Mouse (Mus musculus) neural tube, embryonic 11.5 days (tissue): Measurements from ENCODE around the gene Rin3. TPM values are rescaled to one million over a fixed set of nuclear protein-coding genes. Genes with fewer than 3 reads are reported as not detected.
"Not testable (repeated sequence)": the region's sequence is repeated elsewhere in the genome, so short reads cannot be mapped to it uniquely, and the experiment has no call there.

Experiments
- ATAC-seq: fragments of 200-750 bp; cut with Nextera tagmentation; 2 replicates; pipeline ENCODE4 v1.8.0; 2017; ENCODE audit warnings: moderate number of reproducible peaks, mild to moderate bottlenecking, moderate TSS enrichment, moderate library complexity; ENCODE audit not compliant: insufficient read depth, low FRiP score, low TSS enrichment
- DNase-seq: peaks from one replicate; pipeline ENCODE4 v3.0.0-alpha.2; 2015; ENCODE audit warnings: low spot score
- H3K27ac ChIP-seq: fragments of 300-500 bp; sonication (generic); 2 replicates; pipeline ENCODE4 v1.5.1; 2014; ENCODE audit warnings: low read depth, mild to moderate bottlenecking, low read length
- H3K27me3 ChIP-seq: fragments of 300-500 bp; sonication (generic); 2 replicates; pipeline ENCODE4 v1.6.1; 2014; ENCODE audit warnings: mild to moderate bottlenecking, low read length, mixed read lengths; ENCODE audit not compliant: control insufficient read depth, insufficient read depth
- H3K36me3 ChIP-seq: fragments of 300-500 bp; sonication (generic); 2 replicates; pipeline ENCODE4 v1.6.1; 2014; ENCODE audit warnings: mild to moderate bottlenecking, low read length, moderate library complexity, mixed read lengths; ENCODE audit not compliant: control insufficient read depth, insufficient read depth
- H3K4me1 ChIP-seq: fragments of 300-500 bp; sonication (generic); 2 replicates; pipeline ENCODE4 v1.6.1; 2014; ENCODE audit warnings: low read length, mixed read lengths; ENCODE audit not compliant: control insufficient read depth, insufficient read depth
- H3K4me2 ChIP-seq: fragments of 300-500 bp; sonication (generic); 2 replicates; pipeline ENCODE4 v1.6.1; 2014; ENCODE audit warnings: low read depth, mild to moderate bottlenecking, moderate library complexity
- H3K4me3 ChIP-seq: fragments of 300-500 bp; sonication (generic); 2 replicates; pipeline ENCODE4 v1.5.1; 2014; ENCODE audit warnings: low read depth, low read length
- H3K9ac ChIP-seq: fragments of 300-500 bp; sonication (generic); 2 replicates; pipeline ENCODE4 v1.6.1; 2014; ENCODE audit warnings: mild to moderate bottlenecking, low read length
- H3K9me3 ChIP-seq: fragments of 300-500 bp; sonication (generic); 2 replicates; pipeline ENCODE4 v1.6.1; 2016; ENCODE audit warnings: low read length; ENCODE audit not compliant: control insufficient read depth
- WGBS: fragments of 180-500 bp; shearing (Covaris S2); extraction: QIAGEN DNeasy Blood & Tissue Kit; methylation state at CpG from one replicate; pipeline ENCODE4 v1.1.7; 2014; 5-methylcytosine and 5-hydroxymethylcytosine counted together
- polyA plus RNA-seq: library from polyadenylated mRNA; unstranded; fragments of >200 nt; fragmentation: Nextera tagmentation; extraction: Ambion mirVana; gene quantifications from 2 replicates; pipeline ENCODE4 v1.2.1, GENCODE M21; 2014

The Rin3 gene
- polyA plus RNA-seq, 1 experiment from 2014 or later: 5.0 TPM

DNA sequence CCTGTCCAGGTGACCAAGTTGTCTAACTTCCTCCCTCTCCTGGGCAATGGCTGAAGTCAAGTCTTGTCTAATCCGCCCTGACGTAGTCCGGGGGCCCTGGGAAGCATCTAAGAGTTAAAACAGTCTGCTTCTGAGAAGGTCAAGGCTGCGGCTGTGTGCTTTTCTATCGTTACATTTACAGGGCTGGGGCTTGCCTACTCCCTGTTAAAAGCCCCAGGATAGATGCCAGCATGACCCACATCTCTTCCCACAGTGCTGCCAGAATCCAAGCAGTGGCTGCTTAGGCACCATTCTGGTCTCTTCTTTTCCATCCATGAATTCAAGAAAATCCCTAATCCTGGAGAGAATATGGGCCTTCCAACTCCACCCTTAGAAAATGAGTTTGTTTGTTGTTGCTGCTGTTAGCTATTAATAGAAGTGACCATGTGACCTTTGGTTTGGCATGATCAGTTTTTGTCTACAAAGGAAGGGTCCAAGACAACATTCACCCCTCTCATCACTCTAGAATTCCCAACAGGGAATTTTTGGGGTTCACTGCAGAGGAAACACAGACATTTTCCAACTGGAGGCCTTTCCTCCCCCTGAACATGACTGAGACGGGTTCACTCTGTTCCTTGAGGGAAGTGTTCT is 12.0 kb upstream of the Rin3 start:
- 85% methylated on average over 6 of the region's 6 CpGs for WGBS
- no peaks in the 10 kb centered on the region for H3K4me1 ChIP-seq
- H3K27me3 ChIP-seq: no peaks in the 10 kb centered on the region
- H3K4me3 ChIP-seq: no peak overlapping the region
- DNase-seq (no peak), ATAC-seq (no peak)
- H3K9me3 ChIP-seq: no peaks in the 10 kb centered on the region
- H3K27ac ChIP-seq: no peak overlapping the region
- H3K9ac ChIP-seq: no peak overlapping the region
- H3K36me3 ChIP-seq: no peaks in the 10 kb centered on the region
- no peak overlapping the region for H3K4me2 ChIP-seq

DNA sequence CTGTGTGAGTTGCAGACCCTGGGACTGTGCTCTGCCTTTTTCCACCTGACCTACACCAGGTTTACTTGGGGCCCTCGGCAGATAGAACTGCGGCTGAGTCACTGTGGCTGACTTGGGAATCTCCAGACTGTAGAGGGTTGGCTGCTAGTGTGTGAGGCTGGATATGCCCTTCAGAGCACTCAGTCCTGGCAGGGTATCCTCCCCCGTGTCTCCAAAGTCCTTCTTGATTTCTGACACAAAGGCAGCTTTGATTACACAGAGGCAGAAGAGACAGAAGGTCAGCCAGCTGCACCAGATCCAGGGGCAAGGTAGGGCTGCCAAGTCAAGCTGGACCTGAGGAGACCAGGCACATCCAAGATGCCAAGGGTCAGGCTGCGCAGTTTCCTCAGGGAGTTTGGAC is 11.4 kb upstream of the Rin3 start:
- Histone ChIP-seq H3K9ac (no peak overlapping the region), H3K36me3 (no peaks in the 10 kb centered on the region), H3K4me3 (no peak overlapping the region), H3K4me1 (no peaks in the 10 kb centered on the region), H3K27ac (no peak overlapping the region), H3K4me2 (no peak overlapping the region), H3K9me3 (no peaks in the 10 kb centered on the region), H3K27me3 (no peaks in the 10 kb centered on the region)
- DNase-seq (no peak), ATAC-seq (no peak)
- WGBS: 72% methylated on average over 4 of the region's 4 CpGs

DNA sequence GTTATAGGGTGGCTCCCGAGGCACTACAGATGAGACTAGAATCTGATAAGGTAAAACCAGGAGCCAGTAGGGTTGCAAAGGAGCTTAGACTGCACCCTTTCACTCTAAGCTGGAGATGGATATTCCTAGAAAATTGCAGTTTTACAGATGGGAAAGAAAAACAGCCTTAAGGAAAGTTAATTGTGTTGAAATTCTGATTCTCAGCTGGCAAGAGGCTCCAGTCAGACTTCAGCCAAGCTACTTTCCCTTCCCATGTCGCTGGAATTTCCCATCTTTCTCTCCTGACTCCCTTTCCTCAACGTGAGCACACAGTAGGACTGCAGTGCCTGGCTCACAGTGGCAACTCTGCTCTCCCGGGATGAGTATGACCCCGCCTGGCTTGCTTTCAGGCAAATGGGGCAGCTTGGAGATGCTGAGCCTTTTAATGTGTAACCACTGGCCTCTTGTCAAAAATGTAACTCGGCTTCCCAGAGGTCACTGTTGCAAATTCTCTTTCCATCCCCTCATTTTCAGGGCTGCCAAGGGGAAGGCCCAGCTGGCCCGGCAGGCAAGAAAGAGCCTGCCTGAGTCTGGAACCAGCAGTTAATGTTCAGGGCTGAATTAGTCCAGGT is 6.9 kb upstream of the Rin3 start:
- Histone ChIP-seq H3K36me3 (no peaks in the 10 kb centered on the region), H3K9me3 (no peaks in the 10 kb centered on the region), H3K4me1 (no peaks in the 10 kb centered on the region), H3K4me2 (no peak overlapping the region), H3K27me3 (no peaks in the 10 kb centered on the region), H3K27ac (no peak overlapping the region), H3K9ac (no peak overlapping the region), H3K4me3 (no peak overlapping the region)
- DNase-seq: no peak
- no peak for ATAC-seq
- WGBS: 68% methylated on average over 7 of the region's 7 CpGs

DNA sequence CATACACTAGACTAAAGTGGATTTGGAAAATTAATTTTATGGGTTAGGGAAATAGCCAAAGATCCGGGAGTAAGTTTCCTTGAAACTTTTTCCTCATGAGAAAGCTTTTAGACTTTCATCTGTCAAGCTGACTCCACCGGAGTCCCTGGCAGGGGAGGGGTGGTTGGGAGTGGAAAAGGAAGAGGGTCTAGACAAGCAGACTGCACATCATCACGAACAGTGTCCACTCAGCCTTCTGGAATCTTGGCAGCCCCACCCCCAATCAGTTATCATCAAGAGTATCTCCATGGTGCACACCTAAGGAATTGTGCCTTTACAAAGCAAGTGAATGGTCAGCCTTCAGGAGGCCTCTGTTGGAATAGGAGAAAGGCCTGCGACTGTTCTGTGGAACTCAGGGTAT is 2.6 kb upstream of the Rin3 start:
- not testable (repeated sequence) for H3K4me2 ChIP-seq, H3K27ac ChIP-seq, H3K27me3 ChIP-seq, H3K9ac ChIP-seq, H3K9me3 ChIP-seq, H3K4me3 ChIP-seq, H3K36me3 ChIP-seq, H3K4me1 ChIP-seq, ATAC-seq, DNase-seq
- 75% methylated on average over 4 of the region's 4 CpGs for WGBS

DNA sequence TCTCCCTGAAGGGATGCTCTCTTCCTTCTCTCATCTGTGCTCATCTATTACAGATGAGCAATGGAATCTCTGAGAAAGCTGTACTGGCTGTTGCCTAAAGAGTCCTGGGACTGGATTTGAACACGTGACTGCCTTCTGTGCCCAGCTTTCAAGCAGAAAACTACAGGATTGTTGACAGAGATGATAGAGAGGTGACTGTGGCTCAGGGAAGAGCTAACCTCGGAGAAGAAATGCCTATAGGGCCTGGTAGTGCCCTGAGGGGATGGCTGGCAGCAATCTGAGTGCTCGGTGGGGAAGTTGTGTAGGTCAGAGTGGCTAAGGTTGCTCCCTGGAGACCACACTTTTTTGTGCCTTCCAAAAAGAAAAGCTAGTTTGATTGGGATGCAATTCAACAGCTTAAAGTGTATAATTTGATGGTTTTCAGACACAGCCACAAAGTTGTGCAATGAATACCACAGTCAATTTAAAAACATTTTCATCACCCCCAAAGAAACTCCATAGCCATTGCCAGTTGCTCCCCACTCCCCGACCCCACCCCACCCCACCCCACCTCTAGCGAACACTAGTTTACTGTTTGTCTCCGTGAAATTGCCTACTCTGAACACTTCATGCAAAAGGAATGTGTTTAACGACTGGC is 1.9 kb upstream of the Rin3 start:
- Histone ChIP-seq H3K9ac (no peak overlapping the region), H3K36me3 (no peaks in the 10 kb centered on the region), H3K4me1 (no peaks in the 10 kb centered on the region), H3K4me2 (no peak overlapping the region), H3K4me3 (no peak overlapping the region), H3K9me3 (no peaks in the 10 kb centered on the region), H3K27me3 (no peaks in the 10 kb centered on the region), H3K27ac (no peak overlapping the region)
- DNase-seq (no peak), ATAC-seq (no peak)
- 51% methylated on average over 7 of the region's 7 CpGs for WGBS

DNA sequence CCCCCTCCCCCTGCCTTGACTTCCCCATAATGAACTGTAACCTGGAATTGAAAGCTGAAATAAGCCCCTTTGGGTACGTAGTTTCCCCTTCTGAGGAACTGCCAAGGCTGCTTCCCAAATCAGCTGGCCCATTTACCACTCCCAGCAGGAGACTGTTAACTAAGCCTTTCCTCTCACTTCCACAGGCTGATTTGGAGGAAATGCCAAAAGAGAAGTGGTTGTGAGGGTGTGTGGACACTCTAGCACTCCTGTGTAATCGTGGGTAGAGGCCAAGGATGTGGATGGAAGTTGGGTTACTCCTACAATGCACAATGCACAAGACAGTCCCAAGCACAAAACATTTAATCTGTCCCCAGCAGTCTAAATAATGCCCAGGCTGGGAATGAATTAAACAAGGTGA is 722 bp upstream of the Rin3 start:
- Histone ChIP-seq H3K27ac (no peak overlapping the region), H3K9me3 (no peaks in the 10 kb centered on the region), H3K4me1 (no peaks in the 10 kb centered on the region), H3K9ac (no peak overlapping the region), H3K4me3 (no peak overlapping the region), H3K4me2 (no peak overlapping the region), H3K36me3 (no peaks in the 10 kb centered on the region), H3K27me3 (no peaks in the 10 kb centered on the region)
- no peak for DNase-seq
- WGBS: 63% methylated on average over 2 of the region's 2 CpGs
- ATAC-seq: no peak

DNA sequence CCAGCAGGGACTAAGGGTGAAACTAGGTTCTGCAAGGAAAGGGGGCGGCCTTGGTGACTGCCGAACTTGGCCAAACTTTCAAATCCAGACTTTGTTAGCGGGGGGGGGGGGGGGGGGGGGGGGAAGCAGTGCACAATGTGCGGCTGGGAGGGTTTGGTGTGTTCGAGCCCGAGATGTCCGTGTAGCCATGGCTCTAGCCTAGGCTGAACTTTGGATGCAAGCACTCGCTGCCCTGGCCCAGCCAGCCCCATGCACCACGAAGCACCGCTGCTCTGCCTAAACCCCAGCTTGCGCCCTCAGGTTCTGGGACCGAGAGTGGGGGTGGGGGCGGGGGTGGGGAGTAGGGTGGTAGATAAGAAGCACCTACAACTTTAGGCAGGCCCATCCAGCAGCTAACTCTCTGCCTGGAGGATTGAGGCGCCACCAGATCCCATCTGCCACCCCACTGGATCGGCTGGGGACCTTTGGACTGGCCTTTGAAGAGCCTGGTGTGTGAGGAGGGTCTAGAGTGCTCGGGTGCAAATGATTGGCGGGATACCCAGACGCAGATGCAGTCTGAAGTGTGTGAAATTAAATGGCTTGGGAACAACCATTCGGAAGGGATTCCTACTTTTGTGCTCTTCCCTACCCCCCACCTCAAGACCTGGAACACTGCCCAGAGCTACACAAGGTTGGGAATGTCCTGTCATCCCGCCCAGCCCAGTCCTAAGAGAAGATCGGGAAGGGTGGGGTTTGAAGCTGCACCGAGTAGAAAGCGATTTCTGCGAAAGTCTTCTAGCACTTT is 827 bp downstream of the Rin3 start:
- Histone ChIP-seq H3K4me2 (peak overlapping the region; percentile 97), H3K27me3 (no peaks in the 10 kb centered on the region), H3K4me1 (no peaks in the 10 kb centered on the region), H3K36me3 (no peaks in the 10 kb centered on the region), H3K27ac (no peak overlapping the region), H3K9me3 (no peaks in the 10 kb centered on the region), H3K9ac (peak overlapping the region; percentile 71), H3K4me3 (peak overlapping the region; percentile 43)
- peak; percentile 25 for DNase-seq
- ATAC-seq: peak; percentile 43
- WGBS: 8% methylated on average over 23 of the region's 24 CpGs

DNA sequence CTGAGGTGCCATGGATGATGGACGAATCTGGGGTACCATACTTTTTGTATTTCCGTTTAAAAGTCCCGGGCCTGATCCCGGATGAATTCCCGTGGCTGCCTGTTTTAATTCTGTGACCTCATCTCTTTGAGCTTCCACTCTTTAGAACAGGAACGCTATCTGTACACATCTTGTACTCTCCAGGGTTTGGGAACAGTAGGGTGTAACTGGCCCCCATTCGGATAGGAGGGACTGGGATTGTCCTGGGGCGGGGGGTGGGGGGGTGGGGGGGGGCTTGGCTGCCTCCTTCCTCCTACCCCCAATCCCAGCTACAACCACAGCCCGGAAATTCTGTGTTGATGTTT is 1.4 kb downstream of the Rin3 start:
- H3K27ac ChIP-seq: no peak overlapping the region
- H3K4me2 ChIP-seq: peak overlapping the region; percentile 97; the same call in 1 of the 2 replicates
- no peak overlapping the region for H3K9ac ChIP-seq
- no peak for DNase-seq
- 0 out of 2 replicates have a peak overlapping the region, but pooled peaks have one; percentile 43 for H3K4me3 ChIP-seq
- no peaks in the 10 kb centered on the region for H3K4me1 ChIP-seq
- no peaks in the 10 kb centered on the region for H3K36me3 ChIP-seq
- no peaks in the 10 kb centered on the region for H3K27me3 ChIP-seq
- no peak for ATAC-seq
- 38% methylated on average over 9 of the region's 9 CpGs for WGBS
- H3K9me3 ChIP-seq: no peaks in the 10 kb centered on the region
